Mouse (Mus musculus): ENCODE data around the gene Tecr.

DNA sequence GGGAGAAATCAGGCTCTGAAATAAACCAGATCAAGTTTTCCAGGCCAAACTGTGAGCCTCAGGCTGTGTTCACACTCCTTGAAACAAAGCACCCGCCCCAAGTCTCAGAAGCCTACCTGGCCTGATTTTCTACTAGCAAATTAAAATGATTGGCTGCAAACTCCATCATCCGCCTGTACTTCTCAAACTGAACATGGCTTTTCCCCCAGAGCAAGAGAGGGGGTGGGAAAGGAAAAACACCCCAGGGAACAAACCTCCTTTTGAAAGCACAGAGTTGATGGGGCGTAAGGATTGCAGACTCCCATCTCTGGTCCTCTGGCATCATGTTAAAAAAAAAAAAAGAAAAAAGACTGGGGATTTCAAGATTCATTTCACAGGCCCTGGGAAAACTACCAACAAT is 15.1 kb downstream of the Tecr start:
- TF ChIP-seq CTCF (IDR thresholded peaks at IDR 0.05) (no peak), POLR2A (IDR thresholded peaks at IDR 0.05; ENCODE audit: insufficient read depth, low read depth, low read length) (no peak)

All from heart, adult 2 months (tissue).